Mouse (Mus musculus) CH12.LX (cell line): ENCODE measurements around the gene Cd248.

Experiments used
- BHLHE40 ChIP-seq: IDR thresholded peaks from 2 replicates; pipeline ENCODE4 v1.6.1; 2011; ENCODE audit warnings: mild to moderate bottlenecking, low read depth, low read length, improper control_type of control experiment
- CHD2 ChIP-seq: IDR thresholded peaks from 2 replicates; pipeline ENCODE4 v1.6.1; 2011; ENCODE audit warnings: low read length, improper control_type of control experiment
- CTCF ChIP-seq, 2 experiments: IDR thresholded peaks in 1 of 2; conservative IDR thresholded peaks in 1 of 2; 2 replicates each; pipeline ENCODE4 v1.5.1; 2011 to 2012; ENCODE audit warnings: low read depth in 2 of 2, low read length in 2 of 2, improper control_type of control experiment in 1 of 2, inconsistent platforms in 1 of 2, mild to moderate bottlenecking in 1 of 2, moderate library complexity in 1 of 2
- EP300 ChIP-seq: IDR thresholded peaks from 2 replicates; pipeline ENCODE4 v1.6.1; 2011; ENCODE audit warnings: low read length, improper control_type of control experiment
- MAZ ChIP-seq: IDR thresholded peaks from 2 replicates; pipeline ENCODE4 v1.6.1; 2012; ENCODE audit warnings: low read depth, mild to moderate bottlenecking, inconsistent platforms, low read length, improper control_type of control experiment, moderate library complexity
- MXI1 ChIP-seq: IDR thresholded peaks from 2 replicates; pipeline ENCODE4 v1.6.1; 2011; ENCODE audit warnings: mild to moderate bottlenecking, low read depth, low read length, improper control_type of control experiment
- NELFE ChIP-seq: IDR thresholded peaks from 2 replicates; pipeline ENCODE4 v1.6.1; 2011; ENCODE audit warnings: low read depth, low read length, improper control_type of control experiment
- NRF1 ChIP-seq: IDR thresholded peaks from 2 replicates; pipeline ENCODE4 v1.6.1; 2014; ENCODE audit warnings: low read depth, mild to moderate bottlenecking, inconsistent platforms, low read length, improper control_type of control experiment, moderate library complexity
- POLR2A ChIP-seq: IDR thresholded peaks from 2 replicates; pipeline ENCODE4 v1.6.1; 2011; ENCODE audit warnings: low read depth, mild to moderate bottlenecking, improper control_type of control experiment, low read length
- RCOR1 ChIP-seq: conservative IDR thresholded peaks from 2 replicates; pipeline ENCODE4 v1.6.1; 2012; ENCODE audit warnings: low read depth, mild to moderate bottlenecking, inconsistent platforms, low read length, improper control_type of control experiment
- USF1 ChIP-seq: IDR thresholded peaks from 2 replicates; pipeline ENCODE4 v1.6.1; 2014; ENCODE audit warnings: low read depth, mild to moderate bottlenecking, inconsistent platforms, low read length, improper control_type of control experiment

DNA sequence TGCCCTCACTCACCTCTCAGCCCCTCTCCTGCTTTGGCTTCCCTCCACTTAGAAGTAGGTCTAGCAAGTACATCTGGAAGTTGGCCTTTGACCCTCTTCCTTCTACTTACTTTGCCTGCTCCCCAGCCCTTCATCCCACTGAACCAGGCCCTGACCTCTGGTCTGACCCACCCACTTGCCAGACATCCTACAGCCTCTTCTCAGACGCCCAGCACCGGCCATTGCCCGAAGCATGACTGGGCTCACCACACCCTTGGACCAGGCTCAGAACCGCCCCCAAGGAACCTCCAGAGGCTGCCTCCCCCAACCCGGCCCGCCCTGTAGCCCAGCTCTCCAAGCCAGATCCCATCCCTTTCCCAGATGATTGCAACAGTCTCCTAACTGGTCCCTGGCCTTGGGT is 5.4 kb upstream of the Cd248 start:
- no peak for TF ChIP-seq RCOR1
- TF ChIP-seq BHLHE40 = no peak
- no peak for TF ChIP-seq USF1
- no peak for TF ChIP-seq MXI1
- TF ChIP-seq EP300 = no peak
- no peak for TF ChIP-seq CTCF (conservative IDR thresholded peaks at IDR 0.05 in 1 of 2, IDR thresholded peaks at IDR 0.05 in 1 of 2; ENCODE audit: low read depth in 2 of 2, low read length in 2 of 2)
- TF ChIP-seq NELFE = no peak
- TF ChIP-seq POLR2A = no peak
- TF ChIP-seq CHD2 = no peak
- TF ChIP-seq NRF1 = no peak
- no peak for TF ChIP-seq MAZ
